Mouse (Mus musculus): ENCODE data around the gene Clmn.

DNA sequence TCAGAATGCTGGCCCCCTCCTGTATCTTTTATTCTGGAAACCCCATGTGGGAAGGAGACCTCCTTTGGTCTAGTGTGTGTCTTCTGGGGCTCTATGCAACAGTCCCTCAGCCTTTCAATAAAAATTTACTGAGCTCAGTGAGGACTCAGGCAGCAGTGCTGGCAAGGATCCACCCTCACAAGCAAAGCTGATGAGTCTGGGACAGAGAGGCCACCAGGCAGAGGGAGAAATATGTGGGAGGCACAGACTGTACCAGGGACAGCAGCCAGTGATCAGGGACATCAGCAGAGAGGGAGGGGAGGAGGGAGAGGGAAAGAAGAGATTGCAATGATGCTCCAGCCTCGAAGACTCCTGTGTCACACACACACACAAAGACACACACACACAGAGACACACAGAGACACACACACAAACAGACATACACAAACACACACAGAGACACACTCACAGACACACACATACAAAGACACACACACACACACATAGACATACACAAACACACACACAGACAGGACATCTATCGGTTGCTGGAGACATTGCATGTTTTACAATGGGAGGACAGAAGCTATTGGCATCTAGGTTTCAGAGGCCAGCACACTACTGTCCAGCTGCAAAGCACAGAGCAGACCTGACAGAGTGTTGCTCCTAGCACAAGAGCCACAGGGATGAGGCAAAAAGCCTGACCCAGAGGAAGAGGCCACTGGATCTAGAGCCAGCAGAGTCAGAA lies 27.6 kb downstream of the Clmn start:
- TF ChIP-seq POLR2A (IDR thresholded peaks at IDR 0.05; ENCODE audit: insufficient read depth, low read depth, low read length) (no peak), CTCF (IDR thresholded peaks at IDR 0.05; ENCODE audit: insufficient read depth, low read depth, low read length) (no peak)

All from olfactory bulb, adult 2 months (tissue).